Mouse (Mus musculus): ENCODE measurements around the gene Eme1. TPM values are rescaled to one million over a fixed set of nuclear protein-coding genes. Genes with fewer than 3 reads are reported as not detected.
"Not testable (repeated sequence)": the region's sequence is repeated elsewhere in the genome, so short reads cannot be mapped to it uniquely, and the experiment has no call there.

Eme1 gene
- polyA plus RNA-seq, 1 experiment from 2014 or later: 52.6 TPM

DNA sequence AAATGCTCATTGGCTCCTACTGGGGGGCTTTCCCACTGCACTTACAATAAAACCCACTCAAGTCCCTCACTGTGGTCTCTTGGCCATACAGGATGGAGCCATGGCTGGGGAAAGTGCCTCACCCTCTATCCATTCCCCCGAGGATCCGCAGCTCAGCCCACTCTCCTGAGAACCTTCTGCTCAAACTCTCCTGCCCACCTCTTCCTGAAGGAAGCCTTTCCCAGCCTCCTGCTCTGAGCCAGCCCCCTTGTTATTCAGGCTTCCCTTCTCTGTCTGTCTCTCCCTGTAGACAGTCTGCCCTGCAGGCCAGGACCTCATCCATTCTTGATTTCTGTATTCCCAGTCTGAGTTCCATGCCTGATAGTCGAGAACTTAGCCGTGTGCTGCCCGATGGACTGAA, 21.2 kb upstream of the Eme1 start:
- DNase-seq (ENCODE audit: low spot score): no peak
- Histone ChIP-seq H3K9me3 (ENCODE audit: control insufficient read depth, low read length) (no peaks in the 10 kb centered on the region), H3K36me3 (ENCODE audit: control insufficient read depth, insufficient read depth, low read length) (no peaks in the 10 kb centered on the region), H3K4me2 (ENCODE audit: low read depth, severe bottlenecking) (no peak overlapping the region), H3K9ac (ENCODE audit: low read length) (no peak overlapping the region), H3K27ac (replicated peaks; ENCODE audit: low read depth, low read length) (no peak overlapping the region), H3K4me1 (ENCODE audit: control insufficient read depth, insufficient read depth, low read length) (peaks cover 14% of the 10 kb centered on the region), H3K27me3 (ENCODE audit: control insufficient read depth, insufficient read depth, low read length) (no peaks in the 10 kb centered on the region), H3K4me3 (ENCODE audit: low read depth, low read length) (no peak overlapping the region)
- ATAC-seq (ENCODE audit: insufficient number of reproducible peaks, low FRiP score, low TSS enrichment, low read depth): no peak
- WGBS: 89% methylated on average over 5 of the region's 5 CpGs

DNA sequence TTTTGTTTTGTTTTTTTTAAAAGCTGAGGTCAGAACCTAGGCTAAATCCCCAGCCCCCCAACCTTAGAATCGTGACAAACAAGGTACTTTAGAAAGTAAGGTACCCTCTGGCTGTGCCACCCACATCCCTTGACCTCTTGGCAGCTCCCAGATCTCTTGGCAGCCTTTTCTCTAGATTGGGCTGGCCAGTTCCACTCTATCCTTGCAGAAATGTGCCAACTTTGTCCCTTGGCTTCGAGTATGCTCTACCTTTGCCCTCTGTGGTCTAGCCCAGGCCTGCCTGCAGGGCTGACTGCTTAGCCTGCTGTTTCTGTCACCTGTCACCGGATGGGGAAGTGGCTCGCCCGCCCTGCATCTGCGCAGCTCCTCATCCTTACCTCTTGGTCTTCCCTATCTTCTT, 11.5 kb upstream of the Eme1 start:
- DNase-seq (ENCODE audit: low spot score): no peak
- Histone ChIP-seq H3K4me2 (ENCODE audit: low read depth, severe bottlenecking) (no peak overlapping the region), H3K4me1 (ENCODE audit: control insufficient read depth, insufficient read depth, low read length) (no peaks in the 10 kb centered on the region), H3K9ac (ENCODE audit: low read length) (no peak overlapping the region), H3K4me3 (ENCODE audit: low read depth, low read length) (no peak overlapping the region), H3K36me3 (ENCODE audit: control insufficient read depth, insufficient read depth, low read length) (peaks cover 38% of the 10 kb centered on the region), H3K9me3 (ENCODE audit: control insufficient read depth, low read length) (no peaks in the 10 kb centered on the region), H3K27ac (replicated peaks; ENCODE audit: low read depth, low read length) (no peak overlapping the region), H3K27me3 (ENCODE audit: control insufficient read depth, insufficient read depth, low read length) (no peaks in the 10 kb centered on the region)
- ATAC-seq (ENCODE audit: insufficient number of reproducible peaks, low FRiP score, low TSS enrichment, low read depth): no peak
- WGBS: 95% methylated on average over 6 of the region's 6 CpGs

DNA sequence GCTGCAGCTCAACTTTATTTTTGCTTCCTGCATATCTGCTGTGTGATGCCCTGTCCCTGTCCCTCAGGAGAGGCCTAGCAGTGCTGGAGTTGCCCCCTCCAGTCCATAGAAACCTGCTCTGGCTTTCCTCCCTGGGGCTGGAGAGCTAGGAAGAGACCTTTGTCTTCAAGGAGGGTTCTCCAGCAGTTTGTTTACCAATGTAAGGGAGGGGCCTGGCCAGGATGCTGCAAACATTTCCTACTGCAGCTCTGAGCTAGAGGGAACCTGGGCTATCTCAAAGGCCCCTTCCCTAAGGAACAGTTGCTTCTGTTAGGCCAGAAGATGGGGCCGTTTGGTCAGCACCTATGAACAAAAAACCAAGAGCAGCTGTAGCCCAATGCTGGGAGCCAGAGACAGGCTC, 7.6 kb upstream of the Eme1 start:
- no peaks in the 10 kb centered on the region for H3K27me3 ChIP-seq (ENCODE audit: control insufficient read depth, insufficient read depth, low read length)
- DNase-seq (ENCODE audit: low spot score): no peak

DNA sequence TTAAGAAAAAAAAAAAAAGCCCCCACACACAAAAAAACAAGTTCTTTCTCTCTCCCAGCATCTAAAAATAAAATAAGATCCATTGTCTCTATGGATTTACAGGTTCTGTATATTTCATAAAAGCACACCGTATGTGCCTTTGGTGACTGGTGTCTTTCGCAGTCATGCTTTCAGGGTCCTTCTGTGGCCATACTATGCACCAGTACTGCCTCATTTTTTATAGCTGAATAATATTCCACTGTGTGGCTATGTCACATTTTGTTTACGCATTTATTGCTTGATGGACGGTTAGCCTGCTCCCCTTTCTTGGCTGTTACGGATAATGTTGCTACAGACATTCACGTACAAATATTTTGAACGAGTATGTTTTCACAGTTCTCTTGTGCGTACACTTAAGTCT, 791 bp downstream of the Eme1 start:
- Histone ChIP-seq H3K4me2 (ENCODE audit: low read depth, severe bottlenecking) (peak overlapping the region; percentile 53), H3K4me1 (ENCODE audit: control insufficient read depth, insufficient read depth, low read length) (no peaks in the 10 kb centered on the region), H3K9ac (ENCODE audit: low read length) (no peak overlapping the region; the same call in 1 of the 2 replicates), H3K27ac (replicated peaks; ENCODE audit: low read depth, low read length) (no peak overlapping the region), H3K4me3 (ENCODE audit: low read depth, low read length) (peak overlapping the region; percentile 62), H3K27me3 (ENCODE audit: control insufficient read depth, insufficient read depth, low read length) (no peaks in the 10 kb centered on the region), H3K9me3 (ENCODE audit: control insufficient read depth, low read length) (no peaks in the 10 kb centered on the region), H3K36me3 (ENCODE audit: control insufficient read depth, insufficient read depth, low read length) (peaks cover 7% of the 10 kb centered on the region)
- DNase-seq (ENCODE audit: low spot score) (no peak), ATAC-seq (ENCODE audit: insufficient number of reproducible peaks, low FRiP score, low TSS enrichment, low read depth) (no peak)
- WGBS: 47% methylated on average over 8 of the region's 8 CpGs

More for the DNA sequence above, 7.6 kb upstream of the Eme1 start:
- Histone ChIP-seq H3K9me3 (ENCODE audit: control insufficient read depth, low read length) (no peaks in the 10 kb centered on the region), H3K4me2 (ENCODE audit: low read depth, severe bottlenecking) (no peak overlapping the region), H3K4me3 (ENCODE audit: low read depth, low read length) (no peak overlapping the region), H3K4me1 (ENCODE audit: control insufficient read depth, insufficient read depth, low read length) (no peaks in the 10 kb centered on the region), H3K36me3 (ENCODE audit: control insufficient read depth, insufficient read depth, low read length) (peaks cover 32% of the 10 kb centered on the region), H3K27ac (replicated peaks; ENCODE audit: low read depth, low read length) (no peak overlapping the region), H3K9ac (ENCODE audit: low read length) (no peak overlapping the region)
- ATAC-seq (ENCODE audit: insufficient number of reproducible peaks, low FRiP score, low TSS enrichment, low read depth): no peak
- WGBS: 65% methylated on average over 1 of the region's 1 CpGs

DNA sequence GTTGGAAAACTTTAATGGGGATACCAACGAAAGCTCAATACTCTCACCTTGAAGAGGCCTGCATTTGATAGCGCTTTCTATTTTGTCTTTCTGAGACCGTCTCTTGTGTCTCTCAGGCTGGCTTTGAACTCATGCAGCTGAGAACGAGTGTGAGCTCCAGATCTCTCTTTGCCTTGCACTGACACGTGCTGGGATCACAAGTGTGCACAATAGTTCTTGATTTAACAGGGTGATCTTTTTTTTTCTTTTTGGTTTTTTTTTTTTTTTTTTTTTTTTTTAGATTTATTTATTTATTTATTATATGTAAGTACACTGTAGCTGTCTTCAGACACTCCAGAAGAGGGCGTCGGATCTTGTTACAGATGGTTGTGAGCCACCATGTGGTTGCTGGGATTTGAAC, 2.5 kb downstream of the Eme1 start:
- not testable (repeated sequence) for DNase-seq (ENCODE audit: low spot score); H3K4me2 ChIP-seq (ENCODE audit: low read depth, severe bottlenecking); H3K27me3 ChIP-seq (ENCODE audit: control insufficient read depth, insufficient read depth, low read length); H3K9ac ChIP-seq (ENCODE audit: low read length); H3K4me3 ChIP-seq (ENCODE audit: low read depth, low read length); H3K27ac ChIP-seq (replicated peaks; ENCODE audit: low read depth, low read length); ATAC-seq (ENCODE audit: insufficient number of reproducible peaks, low FRiP score, low TSS enrichment, low read depth); H3K4me1 ChIP-seq (ENCODE audit: control insufficient read depth, insufficient read depth, low read length); H3K9me3 ChIP-seq (ENCODE audit: control insufficient read depth, low read length)
- peaks cover 17% of the 10 kb centered on the region for H3K36me3 ChIP-seq (ENCODE audit: control insufficient read depth, insufficient read depth, low read length)
- WGBS: 95% methylated on average over 5 of the region's 7 CpGs

DNA sequence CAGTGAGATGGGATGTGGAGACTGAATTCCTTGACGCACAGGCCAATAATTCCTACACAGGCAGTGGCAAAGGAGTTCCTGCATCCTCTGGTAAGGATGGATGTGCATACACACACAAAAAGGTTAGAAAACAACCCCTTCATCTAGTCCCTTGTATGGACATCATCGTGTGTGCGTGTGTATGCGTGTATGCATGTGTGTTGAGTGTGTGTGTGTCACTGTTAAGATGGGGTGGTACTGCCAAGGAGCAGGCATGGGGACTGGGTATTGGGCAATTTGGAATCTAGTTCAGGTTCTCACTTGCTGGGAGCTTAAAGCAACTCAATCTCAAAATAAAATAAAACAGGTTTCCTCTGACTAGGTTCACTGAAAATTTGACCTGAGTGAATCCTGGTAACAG, 7.3 kb downstream of the Eme1 start:
- ATAC-seq (ENCODE audit: insufficient number of reproducible peaks, low FRiP score, low TSS enrichment, low read depth) (no peak), DNase-seq (ENCODE audit: low spot score) (no peak)
- Histone ChIP-seq H3K27ac (replicated peaks; ENCODE audit: low read depth, low read length) (no peak overlapping the region), H3K9me3 (ENCODE audit: control insufficient read depth, low read length) (no peaks in the 10 kb centered on the region), H3K4me3 (ENCODE audit: low read depth, low read length) (no peak overlapping the region), H3K27me3 (ENCODE audit: control insufficient read depth, insufficient read depth, low read length) (no peaks in the 10 kb centered on the region), H3K9ac (ENCODE audit: low read length) (no peak overlapping the region), H3K4me2 (ENCODE audit: low read depth, severe bottlenecking) (no peak overlapping the region), H3K4me1 (ENCODE audit: control insufficient read depth, insufficient read depth, low read length) (no peaks in the 10 kb centered on the region), H3K36me3 (ENCODE audit: control insufficient read depth, insufficient read depth, low read length) (peaks cover 48% of the 10 kb centered on the region)
- WGBS: 96% methylated on average over 4 of the region's 4 CpGs

DNA sequence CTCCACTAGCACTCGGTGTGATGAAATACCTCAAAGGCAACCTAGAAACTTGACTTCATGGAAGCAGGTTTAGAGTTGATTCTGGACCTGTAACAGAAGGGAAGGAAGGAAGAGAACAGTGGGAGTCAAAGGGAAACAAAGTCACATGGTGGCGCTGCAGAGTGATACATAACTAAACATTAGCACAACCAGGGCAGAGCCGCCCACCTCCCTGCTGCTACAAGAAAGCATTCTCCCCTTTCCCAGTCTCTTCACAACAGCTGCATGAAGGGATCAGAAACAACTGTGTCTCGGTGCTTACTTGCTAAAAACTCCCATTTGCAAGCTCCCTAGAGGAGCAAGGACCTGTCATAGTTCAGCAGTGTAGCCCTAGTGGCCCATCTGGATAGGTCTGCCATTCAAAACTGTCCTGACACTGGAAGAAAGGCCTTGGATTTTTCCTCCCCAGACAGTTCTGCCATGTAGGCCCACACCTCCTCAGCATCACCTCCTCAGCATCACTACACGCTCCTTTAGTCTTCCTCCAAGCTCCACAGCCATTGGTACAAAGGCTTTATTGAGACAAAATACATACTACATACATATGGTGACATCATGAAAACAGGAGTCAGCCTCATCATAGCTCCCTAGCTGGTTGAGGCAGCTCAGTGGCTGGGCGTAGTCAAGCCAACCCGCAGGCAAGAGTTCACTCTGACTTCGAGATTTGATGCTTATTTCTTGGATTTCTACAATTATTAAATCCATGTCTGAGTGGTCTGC, 9.1 kb downstream of the Eme1 start:
- H3K4me2 ChIP-seq (ENCODE audit: low read depth, severe bottlenecking): no peak overlapping the region
- no peaks in the 10 kb centered on the region for H3K4me1 ChIP-seq (ENCODE audit: control insufficient read depth, insufficient read depth, low read length)
- peaks cover 55% of the 10 kb centered on the region for H3K36me3 ChIP-seq (ENCODE audit: control insufficient read depth, insufficient read depth, low read length)
- no peaks in the 10 kb centered on the region for H3K9me3 ChIP-seq (ENCODE audit: control insufficient read depth, low read length)
- H3K27me3 ChIP-seq (ENCODE audit: control insufficient read depth, insufficient read depth, low read length): no peaks in the 10 kb centered on the region
- no peak overlapping the region for H3K4me3 ChIP-seq (ENCODE audit: low read depth, low read length)
- no peak for ATAC-seq (ENCODE audit: insufficient number of reproducible peaks, low FRiP score, low TSS enrichment, low read depth)
- no peak for DNase-seq (ENCODE audit: low spot score)
- 92% methylated on average over 8 of the region's 8 CpGs for WGBS
- no peak overlapping the region for H3K27ac ChIP-seq (replicated peaks; ENCODE audit: low read depth, low read length)
- H3K9ac ChIP-seq (ENCODE audit: low read length): no peak overlapping the region

DNA sequence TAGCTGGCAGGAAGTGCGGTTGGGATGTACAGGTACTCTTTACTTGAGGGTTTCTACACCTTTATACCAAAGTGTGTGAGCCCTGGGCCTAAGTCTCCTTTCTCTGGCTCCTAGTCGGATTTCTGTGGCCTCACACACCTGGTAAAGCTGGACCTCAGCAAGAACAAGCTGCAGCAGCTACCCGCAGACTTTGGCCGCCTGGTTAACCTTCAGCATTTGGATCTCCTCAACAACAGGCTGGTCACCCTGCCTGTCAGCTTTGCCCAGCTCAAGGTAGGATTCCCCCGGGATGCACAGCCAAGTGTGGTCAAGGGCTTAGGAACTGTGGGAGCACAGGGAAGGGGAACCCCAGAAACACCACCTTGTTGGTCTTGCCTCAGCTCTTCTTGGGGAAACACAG, 19.3 kb downstream of the Eme1 start:
- Histone ChIP-seq H3K27ac (replicated peaks; ENCODE audit: low read depth, low read length) (no peak overlapping the region), H3K4me3 (ENCODE audit: low read depth, low read length) (no peak overlapping the region), H3K4me1 (ENCODE audit: control insufficient read depth, insufficient read depth, low read length) (peaks cover 7% of the 10 kb centered on the region; the same call in 1 of the 2 replicates), H3K9ac (ENCODE audit: low read length) (no peak overlapping the region), H3K9me3 (ENCODE audit: control insufficient read depth, low read length) (no peaks in the 10 kb centered on the region), H3K4me2 (ENCODE audit: low read depth, severe bottlenecking) (no peak overlapping the region), H3K27me3 (ENCODE audit: control insufficient read depth, insufficient read depth, low read length) (no peaks in the 10 kb centered on the region), H3K36me3 (ENCODE audit: control insufficient read depth, insufficient read depth, low read length) (peaks cover 50% of the 10 kb centered on the region)
- ATAC-seq (ENCODE audit: insufficient number of reproducible peaks, low FRiP score, low TSS enrichment, low read depth) (no peak), DNase-seq (ENCODE audit: low spot score) (no peak)
- 91% methylated on average over 5 of the region's 5 CpGs for WGBS

DNA sequence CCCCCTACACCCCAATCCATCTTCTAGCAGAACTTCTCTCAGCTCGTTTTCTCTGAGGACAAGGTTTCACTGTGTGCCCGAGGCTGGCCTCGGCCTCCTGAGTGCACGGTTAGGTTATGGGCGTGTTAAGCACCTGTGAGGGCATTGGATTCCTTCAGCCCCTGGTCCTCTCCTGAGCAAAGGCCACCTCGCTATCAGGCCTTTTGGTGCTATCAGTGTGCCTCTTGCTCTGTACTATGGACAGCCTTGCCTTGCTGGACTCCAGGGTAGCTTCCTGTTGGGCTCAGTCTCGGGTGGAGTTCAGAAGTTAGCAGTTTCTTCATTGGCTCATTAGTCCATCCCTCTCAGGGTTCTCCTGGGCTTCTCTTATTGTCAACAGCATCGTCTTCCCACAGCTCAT, 20.8 kb downstream of the Eme1 start:
- Histone ChIP-seq H3K9ac (ENCODE audit: low read length) (no peak overlapping the region), H3K9me3 (ENCODE audit: control insufficient read depth, low read length) (no peaks in the 10 kb centered on the region), H3K4me1 (ENCODE audit: control insufficient read depth, insufficient read depth, low read length) (peaks cover 7% of the 10 kb centered on the region; the same call in 1 of the 2 replicates), H3K4me2 (ENCODE audit: low read depth, severe bottlenecking) (no peak overlapping the region), H3K4me3 (ENCODE audit: low read depth, low read length) (no peak overlapping the region), H3K27me3 (ENCODE audit: control insufficient read depth, insufficient read depth, low read length) (no peaks in the 10 kb centered on the region), H3K36me3 (ENCODE audit: control insufficient read depth, insufficient read depth, low read length) (peaks cover 42% of the 10 kb centered on the region), H3K27ac (replicated peaks; ENCODE audit: low read depth, low read length) (no peak overlapping the region)
- ATAC-seq (ENCODE audit: insufficient number of reproducible peaks, low FRiP score, low TSS enrichment, low read depth) (no peak), DNase-seq (ENCODE audit: low spot score) (no peak)
- 86% methylated on average over 8 of the region's 8 CpGs for WGBS

All from limb, embryonic 11.5 days (tissue).